Mouse (Mus musculus) midbrain, embryonic 10.5 days (tissue): ENCODE data around the gene Apoc1. TPM values are rescaled to one million over a fixed set of nuclear protein-coding genes. Genes with fewer than 3 reads are reported as not detected.
"Not testable (repeated sequence)": the region's sequence is repeated elsewhere in the genome, so short reads cannot be mapped to it uniquely, and the experiment has no call there.

Source experiments
- DNase-seq: peaks from one replicate; pipeline ENCODE4 v3.0.0-alpha.2; 2017; ENCODE audit warnings: low spot score
- H3K27ac ChIP-seq: fragments of 300-500 bp; sonication (generic); replicated peaks from 2 replicates; pipeline ENCODE4 v1.5.1; 2016; ENCODE audit warnings: mild to moderate bottlenecking
- H3K27me3 ChIP-seq: fragments of 300-500 bp; sonication (generic); 2 replicates; pipeline ENCODE4 v1.6.1; 2016; ENCODE audit warnings: low read depth, mild to moderate bottlenecking; ENCODE audit not compliant: poor library complexity, severe bottlenecking
- H3K36me3 ChIP-seq: fragments of 300-500 bp; sonication (generic); 2 replicates; pipeline ENCODE4 v1.6.1; 2016; ENCODE audit warnings: mild to moderate bottlenecking, moderate library complexity
- H3K4me1 ChIP-seq: fragments of 300-500 bp; sonication (generic); 2 replicates; pipeline ENCODE4 v1.6.1; 2016
- H3K4me3 ChIP-seq: fragments of 300-500 bp; sonication (generic); 2 replicates; pipeline ENCODE4 v1.5.1; 2016; ENCODE audit warnings: mild to moderate bottlenecking, moderate library complexity
- H3K9me3 ChIP-seq: fragments of 300-500 bp; sonication (generic); replicated peaks from 2 replicates; pipeline ENCODE4 v1.6.1; 2016; ENCODE audit warnings: mild to moderate bottlenecking
- WGBS: fragments of 180-500 bp; shearing (Covaris S2); methylation state at CpG from one replicate; pipeline ENCODE4 v1.1.7; 2016; 5-methylcytosine and 5-hydroxymethylcytosine counted together
- polyA plus RNA-seq: library from polyadenylated mRNA; unstranded; fragments of >200 nt; fragmentation: Nextera tagmentation; extraction: Ambion mirVana; gene quantifications from 2 replicates; pipeline ENCODE4 v1.2.1, GENCODE M21; 2016

Gene Apoc1
- polyA plus RNA-seq, 1 experiment from 2014 or later, result 1.9 TPM

DNA sequence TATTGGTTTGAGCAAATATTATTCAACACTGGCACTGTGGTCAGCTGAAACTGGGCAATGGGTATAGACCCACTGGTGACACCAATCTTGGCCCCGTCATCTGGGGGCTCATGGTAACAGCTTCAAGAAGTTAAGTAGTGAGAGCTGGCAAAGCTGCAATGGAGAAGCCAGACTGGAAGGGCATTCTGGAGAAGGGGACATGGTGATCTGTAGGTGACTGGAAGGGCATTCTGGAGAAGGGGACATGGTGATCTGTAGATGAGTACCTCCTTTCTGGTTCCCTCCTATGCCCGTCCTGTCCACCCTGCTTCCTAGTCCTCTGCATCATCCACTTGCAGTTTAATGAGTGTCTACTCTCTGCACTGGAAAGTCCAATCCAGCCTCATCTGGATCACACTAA, 3.8 kb downstream of the Apoc1 start:
- Histone ChIP-seq H3K27me3 (no peaks in the 10 kb centered on the region), H3K36me3 (no peaks in the 10 kb centered on the region)
- DNase-seq, result no peak

DNA sequence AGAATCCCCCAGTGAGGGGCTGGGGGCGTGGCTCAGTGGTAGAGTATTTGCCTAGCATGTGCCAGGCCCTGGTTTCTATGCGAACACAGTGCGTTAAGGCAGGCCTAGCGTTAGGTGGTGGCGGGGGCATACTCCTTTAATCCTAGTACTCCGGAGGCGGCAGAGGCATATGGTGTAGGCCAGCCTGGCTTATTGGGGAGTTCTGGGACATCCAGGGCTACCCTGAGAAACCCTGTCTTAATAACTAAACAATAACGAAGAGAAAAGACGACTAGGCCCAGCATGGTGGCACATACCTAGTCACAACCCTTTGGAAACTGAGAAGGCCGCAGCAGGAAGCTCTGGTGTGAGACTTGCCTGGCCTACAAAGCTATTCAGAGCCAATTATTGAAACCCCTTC, 4.4 kb downstream of the Apoc1 start:
- DNase-seq, result no peak
- 90% methylated on average over 10 of the region's 10 CpGs for WGBS
- H3K4me1 ChIP-seq, result peaks cover 16% of the 10 kb centered on the region

More for the DNA sequence above, 3.8 kb downstream of the Apoc1 start:
- no peak overlapping the region for H3K4me3 ChIP-seq
- H3K9me3 ChIP-seq, result 0 out of 2 replicates have a peak, but pooled peaks cover 3% of the 10 kb centered on the region
- H3K4me1 ChIP-seq, result peaks cover 21% of the 10 kb centered on the region
- WGBS, result 93% methylated on average over 2 of the region's 2 CpGs
- no peak overlapping the region for H3K27ac ChIP-seq

DNA sequence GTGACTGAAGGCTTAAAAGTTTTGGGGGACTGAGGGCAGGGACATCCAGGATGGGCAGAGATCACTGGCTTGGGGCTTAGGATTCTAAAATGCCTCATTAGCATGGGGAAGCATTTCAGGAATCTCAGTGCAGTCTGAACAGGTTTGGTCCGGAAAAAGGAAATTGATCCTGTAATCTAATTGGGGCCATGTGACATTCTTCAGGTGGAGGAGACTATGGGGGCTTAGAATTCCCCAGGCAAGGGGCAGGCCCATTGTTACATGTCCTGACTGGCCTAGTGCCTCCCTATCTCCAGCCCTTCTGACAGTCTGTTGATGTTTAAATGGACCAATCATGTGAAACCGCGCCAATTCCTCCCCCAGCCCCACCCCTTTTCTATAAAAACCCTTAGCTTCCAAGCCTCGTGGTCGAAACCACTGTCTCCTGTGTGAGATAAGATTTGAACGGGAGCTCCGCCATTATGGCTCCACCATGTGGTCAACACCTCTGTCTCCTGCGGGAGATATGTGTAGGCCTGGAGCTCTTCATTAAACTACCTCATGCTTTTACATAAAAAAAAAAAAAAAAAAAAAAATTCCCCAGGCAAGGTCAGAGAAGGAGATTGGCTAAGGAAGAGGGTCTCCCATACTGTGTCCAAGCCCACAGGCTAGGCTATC, 5.4 kb downstream of the Apoc1 start:
- not testable (repeated sequence) for H3K27me3 ChIP-seq, H3K27ac ChIP-seq, H3K4me1 ChIP-seq, DNase-seq, H3K4me3 ChIP-seq, H3K9me3 ChIP-seq, H3K36me3 ChIP-seq
- 85% methylated on average over 8 of the region's 8 CpGs for WGBS

More for the DNA sequence above, 4.4 kb downstream of the Apoc1 start:
- Histone ChIP-seq H3K36me3 (no peaks in the 10 kb centered on the region), H3K9me3 (0 out of 2 replicates have a peak, but pooled peaks cover 3% of the 10 kb centered on the region), H3K27ac (no peak overlapping the region), H3K4me3 (no peak overlapping the region), H3K27me3 (no peaks in the 10 kb centered on the region)

GRCm38 (mm10) chr7:19686521-19686920, 5.9 kb downstream of the Apoc1 start:
- DNase-seq, result no peak
- H3K4me3 ChIP-seq, result no peak overlapping the region
- no peak overlapping the region for H3K27ac ChIP-seq
- 0 out of 2 replicates have a peak, but pooled peaks cover 3% of the 10 kb centered on the region for H3K9me3 ChIP-seq
- peaks cover under 1% of the 10 kb centered on the region; the same call in 1 of the 2 replicates for H3K4me1 ChIP-seq
- no peaks in the 10 kb centered on the region for H3K27me3 ChIP-seq
- WGBS, result 91% methylated on average over 6 of the region's 6 CpGs
- no peaks in the 10 kb centered on the region for H3K36me3 ChIP-seq

DNA sequence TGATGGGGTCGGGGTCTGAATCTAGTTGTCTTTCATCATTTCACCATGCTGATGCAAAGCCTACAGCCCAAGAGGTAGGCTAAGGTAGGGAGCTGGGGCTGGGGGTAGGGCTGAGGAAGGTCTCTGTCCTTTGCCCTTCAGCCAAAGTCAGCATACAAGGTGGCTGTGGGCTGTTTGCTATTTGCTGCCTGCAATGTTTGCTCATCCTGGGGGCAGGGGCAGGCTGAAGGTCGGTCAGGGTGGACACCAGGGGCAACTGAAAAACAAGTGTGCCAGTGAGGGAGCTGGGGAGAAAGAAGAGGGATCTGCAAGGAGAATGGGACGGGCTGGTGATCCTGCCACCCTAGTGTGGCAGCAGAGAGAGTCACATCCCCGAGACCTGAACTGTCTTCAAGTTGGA, 7.1 kb downstream of the Apoc1 start:
- Histone ChIP-seq H3K4me3 (no peak overlapping the region), H3K27ac (no peak overlapping the region), H3K27me3 (no peaks in the 10 kb centered on the region), H3K4me1 (no peaks in the 10 kb centered on the region), H3K9me3 (no peaks in the 10 kb centered on the region), H3K36me3 (no peaks in the 10 kb centered on the region)
- 68% methylated on average over 4 of the region's 4 CpGs for WGBS
- DNase-seq, result no peak

DNA sequence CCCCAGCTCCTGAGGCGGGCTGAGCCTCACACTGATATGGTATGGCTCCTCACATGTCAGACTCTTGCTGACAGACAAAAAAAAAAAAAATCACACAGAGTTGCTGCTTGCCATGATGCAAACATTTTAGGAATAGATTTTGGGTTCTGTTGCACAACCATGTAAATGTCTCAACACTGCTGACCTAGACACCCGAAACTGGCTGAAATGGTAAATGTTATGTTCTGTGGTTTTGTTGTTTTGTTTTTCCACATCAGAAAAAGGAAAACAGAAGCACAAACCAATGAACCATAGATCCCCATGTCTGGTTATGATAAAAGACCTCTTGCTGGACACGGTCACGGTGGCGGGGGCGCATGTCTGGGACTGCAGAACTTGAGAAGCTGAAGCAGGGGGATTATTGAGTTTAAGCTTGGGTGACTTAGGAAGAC, 8.7 kb downstream of the Apoc1 start:
- Histone ChIP-seq H3K36me3 (no peaks in the 10 kb centered on the region), H3K4me1 (no peaks in the 10 kb centered on the region), H3K27ac (no peak overlapping the region), H3K27me3 (no peaks in the 10 kb centered on the region), H3K9me3 (no peaks in the 10 kb centered on the region), H3K4me3 (no peak overlapping the region)
- 91% methylated on average over 6 of the region's 6 CpGs for WGBS
- DNase-seq, result no peak

- WGBS, result 83% methylated on average over 3 of the region's 3 CpGs
- no peaks in the 10 kb centered on the region for H3K9me3 ChIP-seq
- no peak overlapping the region for H3K27ac ChIP-seq
- no peaks in the 10 kb centered on the region for H3K27me3 ChIP-seq
- no peak overlapping the region for H3K4me3 ChIP-seq
- H3K4me1 ChIP-seq, result no peaks in the 10 kb centered on the region
- H3K36me3 ChIP-seq, result no peaks in the 10 kb centered on the region
- no peak for DNase-seq
Observed at GRCm38 (mm10) chr7:19682979-19683378, 9.5 kb downstream of the Apoc1 start.

DNA sequence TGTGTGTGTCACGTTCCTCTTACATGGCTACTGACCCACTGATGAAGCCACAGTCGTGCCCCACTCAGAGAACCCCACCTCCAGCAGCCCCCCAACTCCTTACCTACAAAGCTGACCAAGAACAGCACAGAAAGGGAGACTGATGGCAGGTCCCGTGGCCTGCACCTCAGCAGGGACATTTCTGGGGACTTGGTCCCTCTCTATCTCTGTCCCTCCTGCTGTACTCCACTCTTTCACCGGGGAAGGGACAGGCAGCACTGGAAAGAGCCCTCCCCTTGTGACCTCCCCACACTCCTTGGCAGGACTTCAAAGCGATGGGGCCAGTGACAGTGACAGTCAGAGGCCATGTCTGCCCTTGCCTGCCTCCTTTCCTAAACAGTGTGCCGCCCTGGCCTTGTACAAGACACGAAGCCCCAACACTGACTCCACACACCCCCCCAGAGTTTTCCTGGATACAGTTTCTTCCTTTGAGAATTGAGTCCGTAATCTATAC, 11.2 kb downstream of the Apoc1 start, which contains the start of the genes Gm44805 and Apoc4:
Gm44805 (minus strand) TSS at position 222 of the 493 bp plus-strand sequence.
Apoc4 (minus strand) TSS at position 278 of the 493 bp plus-strand sequence.
- Histone ChIP-seq H3K27ac (no peak within 1 kb of the TSS), H3K9me3 (no peaks in the 10 kb centered on the region), H3K4me3 (no peak within 1 kb of the TSS), H3K36me3 (no peaks in the 10 kb centered on the region), H3K4me1 (no peaks in the 10 kb centered on the region), H3K27me3 (no peaks in the 10 kb centered on the region)
- WGBS, result 70% methylated on average over 8 of the region's 8 CpGs
- no peak for DNase-seq

- no peak for DNase-seq
- no peaks in the 10 kb centered on the region for H3K9me3 ChIP-seq
- H3K36me3 ChIP-seq, result no peaks in the 10 kb centered on the region
- H3K27me3 ChIP-seq, result no peaks in the 10 kb centered on the region
- no peak overlapping the region for H3K27ac ChIP-seq
- H3K4me3 ChIP-seq, result no peak overlapping the region
- WGBS, result 85% methylated on average over 2 of the region's 2 CpGs
- H3K4me1 ChIP-seq, result no peaks in the 10 kb centered on the region
Observed at GRCm38 (mm10) chr7:19680702-19681101, 11.8 kb downstream of the Apoc1 start.

DNA sequence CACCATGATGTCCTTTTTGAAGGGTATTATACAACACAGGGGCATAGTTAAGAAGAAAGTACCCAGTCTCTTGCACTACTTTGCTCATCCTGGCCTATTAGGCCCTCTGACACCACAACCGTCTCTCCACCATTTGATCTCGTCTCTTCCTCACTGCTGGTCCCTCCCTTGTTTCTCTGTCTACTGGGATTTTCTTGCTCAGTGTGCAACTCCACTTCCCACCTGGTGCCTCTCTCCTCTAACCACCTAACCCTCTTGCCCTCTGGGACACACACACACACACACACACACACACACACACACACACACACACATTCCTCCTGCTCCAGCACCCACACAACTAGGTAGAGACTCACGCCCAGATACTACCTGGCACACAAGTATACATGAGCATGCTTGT, 13.6 kb downstream of the Apoc1 start:
- H3K4me3 ChIP-seq, result no peak overlapping the region
- H3K36me3 ChIP-seq, result no peaks in the 10 kb centered on the region
- H3K4me1 ChIP-seq, result no peaks in the 10 kb centered on the region
- no peak for DNase-seq
- H3K27me3 ChIP-seq, result no peaks in the 10 kb centered on the region
- no peaks in the 10 kb centered on the region for H3K9me3 ChIP-seq
- WGBS, result 94% methylated on average over 3 of the region's 3 CpGs
- no peak overlapping the region for H3K27ac ChIP-seq

GRCm38 (mm10) chr7:19677872-19678271, 14.6 kb downstream of the Apoc1 start, which contains the start of gene Apoc2:
Gene Apoc2 (minus strand): TSS chr7:19677941.
- Histone ChIP-seq H3K4me3 (no peak within 1 kb of the TSS), H3K4me1 (no peaks in the 10 kb centered on the region), H3K36me3 (no peaks in the 10 kb centered on the region), H3K9me3 (no peaks in the 10 kb centered on the region), H3K27ac (no peak within 1 kb of the TSS), H3K27me3 (no peaks in the 10 kb centered on the region)
- WGBS, result 83% methylated on average over 8 of the region's 8 CpGs
- DNase-seq, result no peak

DNA sequence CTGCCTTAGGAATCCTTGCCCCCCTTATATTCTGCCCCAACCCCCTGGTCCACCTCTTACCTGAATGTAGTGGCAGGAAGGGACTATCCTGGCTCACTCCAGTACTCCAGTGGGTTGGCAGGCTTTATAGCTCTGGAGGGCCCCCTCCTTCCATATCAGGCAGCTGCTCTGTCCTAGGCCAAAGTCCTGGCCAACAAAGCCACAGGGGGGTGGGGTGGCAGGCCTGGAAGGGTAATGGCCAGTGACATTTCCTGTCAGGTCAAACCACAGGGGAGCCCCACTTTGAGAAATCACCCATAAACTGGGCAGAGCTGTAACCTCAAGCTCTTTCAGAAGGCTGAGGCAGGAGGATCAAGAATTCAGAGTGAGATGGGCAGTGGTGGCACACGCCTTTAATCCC, 15.8 kb downstream of the Apoc1 start:
- H3K27ac ChIP-seq, result no peak overlapping the region
- no peaks in the 10 kb centered on the region for H3K27me3 ChIP-seq
- H3K4me3 ChIP-seq, result no peak overlapping the region
- H3K36me3 ChIP-seq, result no peaks in the 10 kb centered on the region
- WGBS, result 70% methylated on average over 1 of the region's 1 CpGs
- no peaks in the 10 kb centered on the region for H3K4me1 ChIP-seq
- H3K9me3 ChIP-seq, result no peaks in the 10 kb centered on the region
- DNase-seq, result no peak

DNA sequence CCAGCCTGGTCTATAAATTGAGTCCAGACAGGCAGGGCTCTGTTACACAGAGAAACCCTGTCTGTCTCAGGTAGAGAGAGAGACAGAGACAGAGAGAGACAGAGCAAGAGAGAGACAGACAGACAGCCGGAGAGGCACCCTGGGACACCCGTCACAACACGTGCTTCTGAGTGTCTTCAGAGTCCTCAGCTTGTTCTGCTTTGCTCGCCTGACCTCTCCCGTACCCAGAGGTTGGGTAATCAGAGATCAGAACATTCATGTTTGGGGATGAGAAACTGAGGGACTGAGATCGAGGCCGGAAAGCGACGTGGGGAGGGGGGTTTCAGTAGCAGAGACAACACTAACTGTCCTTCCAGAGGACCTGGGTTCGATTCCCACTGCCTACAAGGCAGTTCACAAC, 16.6 kb downstream of the Apoc1 start:
- H3K4me3 ChIP-seq, result no peak overlapping the region
- no peaks in the 10 kb centered on the region for H3K27me3 ChIP-seq
- H3K27ac ChIP-seq, result no peak overlapping the region
- no peaks in the 10 kb centered on the region for H3K9me3 ChIP-seq
- no peaks in the 10 kb centered on the region for H3K4me1 ChIP-seq
- no peaks in the 10 kb centered on the region for H3K36me3 ChIP-seq
- no peak for DNase-seq
- 84% methylated on average over 10 of the region's 10 CpGs for WGBS
